Mouse (Mus musculus) heart, adult 2 months (tissue): Measurements from ENCODE around the gene Hoxb3. TPM values are rescaled to one million over a fixed set of nuclear protein-coding genes. Genes with fewer than 3 reads are reported as not detected.
A peak's percentile ranks its signal among the peaks of the same experiment; 100 is the strongest.

Source experiments
- DNase-seq, 2 experiments: peaks; one replicate each; pipeline ENCODE4 v3.0.0; 2021
- H3K27ac ChIP-seq: fragments of 200-600 bp; 2 replicates; pipeline ENCODE4 v1.8.1; 2022
- H3K27me3 ChIP-seq: fragments of 200-500 bp; 2 replicates; pipeline ENCODE4 v1.6.1; 2012; ENCODE audit warnings: mild to moderate bottlenecking, low read length, inconsistent platforms, mixed read lengths; ENCODE audit not compliant: control insufficient read depth, insufficient read depth
- H3K36me3 ChIP-seq: fragments of 200-500 bp; 2 replicates; pipeline ENCODE4 v1.6.1; 2012; ENCODE audit warnings: low read length, inconsistent platforms; ENCODE audit not compliant: control insufficient read depth, insufficient read depth
- H3K4me1 ChIP-seq: fragments of 200-500 bp; 2 replicates; pipeline ENCODE4 v1.6.1; 2011; ENCODE audit warnings: low read length; ENCODE audit not compliant: control insufficient read depth, insufficient read depth
- H3K4me3 ChIP-seq: fragments of 200-600 bp; 2 replicates; pipeline ENCODE4 v1.8.1; 2022
- H3K79me2 ChIP-seq: fragments of 200-500 bp; replicated peaks from 2 replicates; pipeline ENCODE4 v1.6.1; 2012; ENCODE audit warnings: mild to moderate bottlenecking, inconsistent platforms, low read length, moderate library complexity, mixed read lengths; ENCODE audit not compliant: control insufficient read depth, insufficient read depth
- H3K9ac ChIP-seq: fragments of 200-500 bp; 2 replicates; pipeline ENCODE4 v1.6.1; 2012; ENCODE audit warnings: low read depth, mild to moderate bottlenecking, control low read depth, inconsistent platforms, low read length, mixed read lengths
- CTCF ChIP-seq: fragments of 200-600 bp; IDR thresholded peaks from 2 replicates; pipeline ENCODE4 v1.8.1; 2022; ENCODE audit warnings: antibody characterized with exemption, mild to moderate bottlenecking, moderate library complexity
- EP300 ChIP-seq: fragments of 200-500 bp; IDR thresholded peaks from 2 replicates; pipeline ENCODE4 v1.6.1; 2011; ENCODE audit warnings: low read depth, low read length, control low read depth; ENCODE audit not compliant: insufficient read depth
- POLR2A ChIP-seq: fragments of 200-500 bp; IDR thresholded peaks from 2 replicates; pipeline ENCODE4 v1.6.1; 2011; ENCODE audit warnings: mild to moderate bottlenecking, low read depth, low read length, control low read depth; ENCODE audit not compliant: insufficient read depth
- WGBS: fragments of 180-500 bp; shearing (Covaris S2); methylation state at CpG from one replicate; pipeline ENCODE4 v1.1.7; 2018; 5-methylcytosine and 5-hydroxymethylcytosine counted together
- intact Hi-C: fragments of 180-260 bp; cut with DNase I; formaldehyde crosslinking; loops from one replicate; pipeline ENCODE4 v1.15.1; 2025
- polyA plus RNA-seq: library from polyadenylated mRNA; depleted of rRNA; stranded (reverse); fragments of >200 nt; gene quantifications from 2 replicates; pipeline ENCODE4 v1.2.3, GENCODE M21; 2012
- total RNA-seq, 2 experiments: library from RNA; stranded (reverse); gene quantifications; 2 replicates each; pipeline ENCODE4 v1.2.3; 2021

Hoxb3 gene
- total and polyA plus RNA-seq, 3 experiments = 0.23 to 0.64 (median 0.30) TPM

DNA sequence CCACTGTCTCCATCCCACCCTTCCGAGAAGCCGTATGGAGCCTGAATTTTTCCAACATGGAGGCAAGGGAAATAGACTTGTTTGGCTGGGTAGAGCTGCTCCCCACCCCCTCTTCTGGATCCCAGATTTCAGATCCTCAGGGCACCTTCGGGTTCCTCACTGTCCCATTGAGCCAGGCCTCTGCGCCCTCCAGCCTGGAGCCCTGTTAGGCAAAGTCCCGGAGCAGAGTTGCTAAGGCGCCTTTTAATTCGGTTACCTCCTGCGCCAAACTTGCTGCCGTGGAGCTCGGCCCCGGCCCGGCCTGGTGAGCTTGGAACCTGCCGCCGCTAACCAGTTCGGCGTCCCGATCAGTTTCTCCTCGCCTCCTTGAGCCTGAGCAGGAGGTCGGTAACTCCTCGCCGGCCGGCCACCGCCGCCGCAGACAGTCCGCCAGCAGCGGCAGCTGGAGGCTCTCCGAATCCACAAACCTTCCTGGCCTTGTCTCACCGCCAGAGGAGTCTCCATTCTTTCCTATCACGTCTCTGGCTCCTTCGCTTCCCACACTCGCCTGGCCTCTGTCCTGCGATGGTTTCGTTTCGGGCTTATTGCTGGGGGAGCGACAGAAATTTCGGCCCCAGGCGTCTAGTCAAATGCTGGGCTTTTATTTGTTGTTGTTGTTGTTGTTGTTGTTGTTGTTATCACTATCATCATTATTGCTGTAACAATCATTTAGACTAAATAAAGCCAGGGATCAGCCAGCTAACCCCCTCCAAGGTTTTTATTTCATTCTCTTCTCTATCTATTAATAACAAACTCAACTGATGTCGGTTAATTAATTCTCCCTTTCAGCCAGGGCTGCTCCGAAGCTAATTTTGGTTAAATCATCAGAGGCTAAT is 18.8 kb downstream of the Hoxb3 start:
- peak overlapping the region; percentile 47 for H3K4me3 ChIP-seq
- H3K27me3 ChIP-seq = peaks cover 21% of the 10 kb centered on the region
- TF ChIP-seq POLR2A (no peak), CTCF (0 out of 2 replicates have a peak, but pooled peaks have one; percentile 4), EP300 (no peak)
- intact Hi-C loops = loop anchor here (1.0 kb wide), 1 partner anchor 28 kb away; no protein-coding TSS in a partner anchor
- H3K36me3 ChIP-seq = no peaks in the 10 kb centered on the region
- no peaks in the 10 kb centered on the region for H3K79me2 ChIP-seq
- H3K9ac ChIP-seq = peak overlapping the region; percentile 83
- peak overlapping the region; percentile 75 for H3K27ac ChIP-seq
- WGBS = 2% methylated on average over 40 of the region's 40 CpGs
- no peaks in the 10 kb centered on the region for H3K4me1 ChIP-seq
- peak; percentile 59 to 67 for DNase-seq

DNA sequence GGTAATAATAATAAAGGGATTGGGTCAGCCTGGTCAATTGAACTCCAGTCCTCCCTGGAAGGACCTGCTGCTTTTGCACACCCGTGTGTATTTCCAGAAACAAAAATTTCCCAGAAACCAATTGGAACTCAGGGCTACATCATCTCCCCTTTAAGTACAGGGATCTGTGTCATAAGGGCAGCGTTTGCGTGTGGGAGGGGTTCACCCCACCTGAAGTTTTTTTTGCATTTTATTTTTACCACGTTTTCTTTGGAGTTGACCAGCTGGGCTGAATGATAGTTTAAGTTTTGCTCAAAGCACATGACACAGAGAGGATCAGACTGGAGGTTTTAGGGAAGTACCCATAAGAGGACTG is 19.4 kb downstream of the Hoxb3 start:
- Histone ChIP-seq H3K27ac (peak overlapping the region; percentile 75), H3K79me2 (no peaks in the 10 kb centered on the region), H3K4me1 (no peaks in the 10 kb centered on the region), H3K36me3 (no peaks in the 10 kb centered on the region), H3K27me3 (peaks cover 21% of the 10 kb centered on the region), H3K9ac (no peak overlapping the region), H3K4me3 (peak overlapping the region; percentile 47)
- intact Hi-C loops = no loop called here
- TF ChIP-seq POLR2A = no peak
- 16% methylated on average over 4 of the region's 4 CpGs for WGBS
- no peak for DNase-seq

DNA sequence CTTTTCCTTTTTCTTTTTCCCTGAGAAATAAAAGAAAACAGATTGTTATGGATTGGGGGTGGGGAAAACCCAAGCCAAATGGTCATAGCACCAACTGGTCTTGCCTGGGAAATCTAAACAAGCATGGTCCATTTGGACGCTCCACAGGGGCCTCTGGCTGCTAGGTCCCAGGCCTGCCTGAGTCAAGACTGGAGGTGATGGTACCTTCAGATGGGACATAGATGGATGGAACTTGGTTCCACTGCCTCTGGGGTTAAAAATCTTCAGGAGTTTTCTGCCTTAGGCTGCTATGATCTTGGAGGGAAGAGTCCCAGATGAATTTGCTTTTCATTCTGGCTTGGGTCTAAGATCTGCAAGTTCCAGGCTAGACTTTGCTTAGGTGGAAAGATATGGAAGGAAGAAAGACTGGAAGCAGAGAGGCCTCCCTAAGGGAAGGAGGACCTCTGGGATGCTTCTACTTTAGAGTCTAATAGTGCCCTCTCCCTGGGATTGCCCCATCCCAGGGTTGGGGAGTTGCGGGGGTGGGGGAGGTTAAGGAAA is 20.1 kb downstream of the Hoxb3 start:
- TF ChIP-seq EP300 (no peak), POLR2A (no peak), CTCF (no peak)
- peaks cover 21% of the 10 kb centered on the region for H3K27me3 ChIP-seq
- no peak overlapping the region for H3K4me3 ChIP-seq
- no peak overlapping the region for H3K9ac ChIP-seq
- intact Hi-C loops = no loop called here
- DNase-seq = no peak
- no peaks in the 10 kb centered on the region for H3K36me3 ChIP-seq
- no peaks in the 10 kb centered on the region for H3K4me1 ChIP-seq
- no peaks in the 10 kb centered on the region for H3K79me2 ChIP-seq
- no peak overlapping the region for H3K27ac ChIP-seq
- 65% methylated on average over 2 of the region's 2 CpGs for WGBS

DNA sequence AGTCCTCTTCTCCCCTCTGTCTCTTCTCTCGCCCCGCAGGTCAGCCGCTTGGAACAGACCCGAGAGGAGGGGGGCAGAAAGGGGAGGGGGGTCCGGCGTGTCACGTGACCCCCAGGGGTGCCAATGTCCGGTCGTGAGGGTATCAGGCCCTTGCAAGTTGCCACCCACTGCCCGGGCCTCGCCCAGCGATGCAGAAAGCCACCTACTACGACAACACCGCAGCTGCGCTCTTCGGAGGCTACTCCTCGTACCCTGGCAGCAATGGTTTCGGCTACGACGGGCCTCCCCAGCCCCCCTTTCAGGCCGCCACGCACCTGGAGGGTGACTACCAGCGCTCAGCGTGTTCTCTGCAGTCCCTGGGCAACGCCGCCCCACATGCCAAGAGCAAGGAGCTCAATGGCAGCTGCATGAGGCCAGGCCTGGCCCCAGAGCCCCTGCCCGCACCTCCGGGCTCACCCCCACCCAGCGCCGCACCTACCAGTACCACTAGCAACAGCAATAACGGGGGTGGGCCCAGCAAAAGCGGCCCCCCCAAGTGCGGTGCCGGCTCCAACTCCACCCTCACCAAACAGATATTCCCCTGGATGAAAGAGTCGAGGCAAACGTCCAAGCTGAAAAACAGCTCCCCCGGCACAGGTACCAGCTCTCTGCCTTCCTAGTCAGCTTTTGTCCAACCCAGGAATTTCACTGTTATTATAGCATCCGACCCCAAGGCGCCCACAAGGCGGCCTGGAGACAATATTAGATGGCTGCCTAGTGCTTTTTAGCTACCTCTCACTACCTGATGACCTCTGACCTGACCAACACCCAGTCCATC is 21.1 kb downstream of the Hoxb3 start:
- Histone ChIP-seq H3K4me3 (no peak overlapping the region), H3K79me2 (no peaks in the 10 kb centered on the region), H3K36me3 (no peaks in the 10 kb centered on the region), H3K4me1 (no peaks in the 10 kb centered on the region), H3K27ac (no peak overlapping the region), H3K27me3 (peaks cover 21% of the 10 kb centered on the region), H3K9ac (no peak overlapping the region)
- intact Hi-C loops = no loop called here
- TF ChIP-seq EP300 (no peak), CTCF (no peak), POLR2A (no peak)
- DNase-seq = no peak
- WGBS = 32% methylated on average over 40 of the region's 40 CpGs

DNA sequence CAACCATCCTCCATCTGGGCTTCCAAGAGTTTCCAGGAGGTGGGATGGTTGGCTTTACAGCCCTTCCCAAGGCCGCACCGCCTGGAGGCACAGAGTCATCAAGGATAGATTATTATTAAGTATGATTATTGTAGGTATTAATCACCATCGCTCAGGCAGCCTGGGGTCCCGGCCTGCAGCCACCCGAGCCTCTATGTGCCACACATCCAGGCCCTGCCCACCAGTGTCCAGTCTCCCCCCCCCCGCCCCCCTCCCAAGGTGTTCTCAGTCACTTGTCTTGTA is 21.7 kb downstream of the Hoxb3 start:
- no peaks in the 10 kb centered on the region for H3K4me1 ChIP-seq
- no peaks in the 10 kb centered on the region for H3K79me2 ChIP-seq
- intact Hi-C loops = no loop called here
- H3K9ac ChIP-seq = no peak overlapping the region
- H3K36me3 ChIP-seq = no peaks in the 10 kb centered on the region
- TF ChIP-seq CTCF (no peak), POLR2A (no peak), EP300 (no peak)
- H3K27me3 ChIP-seq = peaks cover 21% of the 10 kb centered on the region
- 31% methylated on average over 6 of the region's 6 CpGs for WGBS
- H3K4me3 ChIP-seq = no peak overlapping the region
- no peak overlapping the region for H3K27ac ChIP-seq
- DNase-seq = no peak
